Mouse (Mus musculus): ENCODE results near the gene Nans. TPM values are rescaled to one million over a fixed set of nuclear protein-coding genes. Genes with fewer than 3 reads are reported as not detected.

Nans gene
- polyA plus RNA-seq, 1 experiment from 2014 or later: 74.0 TPM

- Histone ChIP-seq H3K36me3 (ENCODE audit: poor library complexity, severe bottlenecking) (no peaks in the 10 kb centered on the region), H3K27me3 (peaks cover 45% of the 10 kb centered on the region), H3K4me2 (no peak overlapping the region), H3K9me3 (replicated peaks) (no peaks in the 10 kb centered on the region; the same call in 1 of the 2 replicates), H3K4me1 (peaks cover 13% of the 10 kb centered on the region), H3K27ac (no peak overlapping the region), H3K4me3 (no peak overlapping the region), H3K9ac (no peak overlapping the region)
- WGBS: 77% methylated on average over 9 of the region's 9 CpGs
- no peak for ATAC-seq
Measured at GRCm38 (mm10) chr4:46539167-46539566, 50.1 kb downstream of the Nans start.

GRCm38 (mm10) chr4:46541707-46542106, 52.7 kb downstream of the Nans start:
- Histone ChIP-seq H3K27me3 (peaks cover 19% of the 10 kb centered on the region), H3K4me1 (0 out of 2 replicates have a peak, but pooled peaks cover 2% of the 10 kb centered on the region), H3K9ac (no peak overlapping the region), H3K4me3 (no peak overlapping the region), H3K27ac (no peak overlapping the region), H3K36me3 (ENCODE audit: poor library complexity, severe bottlenecking) (no peaks in the 10 kb centered on the region), H3K9me3 (replicated peaks) (no peaks in the 10 kb centered on the region; the same call in 1 of the 2 replicates), H3K4me2 (no peak overlapping the region)
- no peak for ATAC-seq
- 45% methylated on average over 9 of the region's 9 CpGs for WGBS

- WGBS: 93% methylated on average over 13 of the region's 13 CpGs
- Histone ChIP-seq H3K9me3 (replicated peaks) (no peaks in the 10 kb centered on the region; the same call in 1 of the 2 replicates), H3K4me1 (0 out of 2 replicates have a peak, but pooled peaks cover 7% of the 10 kb centered on the region), H3K36me3 (ENCODE audit: poor library complexity, severe bottlenecking) (no peaks in the 10 kb centered on the region), H3K9ac (no peak overlapping the region), H3K4me2 (no peak overlapping the region), H3K27me3 (peaks cover 2% of the 10 kb centered on the region; the same call in 1 of the 2 replicates), H3K4me3 (no peak overlapping the region), H3K27ac (no peak overlapping the region)
- no peak for ATAC-seq
Measured at GRCm38 (mm10) chr4:46543366-46544050, 54.5 kb downstream of the Nans start.

- Histone ChIP-seq H3K9me3 (replicated peaks) (no peaks in the 10 kb centered on the region; the same call in 1 of the 2 replicates), H3K27me3 (no peaks in the 10 kb centered on the region), H3K4me1 (0 out of 2 replicates have a peak, but pooled peaks cover 7% of the 10 kb centered on the region), H3K27ac (no peak overlapping the region), H3K9ac (no peak overlapping the region), H3K4me3 (no peak overlapping the region), H3K36me3 (ENCODE audit: poor library complexity, severe bottlenecking) (no peaks in the 10 kb centered on the region), H3K4me2 (no peak overlapping the region)
- 21% methylated on average over 1 of the region's 1 CpGs for WGBS
- no peak for ATAC-seq
Measured at GRCm38 (mm10) chr4:46544313-46544712, 55.3 kb downstream of the Nans start.

- H3K27ac ChIP-seq: no peak overlapping the region
- WGBS: 11% methylated on average over 9 of the region's 9 CpGs
- no peak overlapping the region for H3K9ac ChIP-seq
- ATAC-seq: no peak
- no peaks in the 10 kb centered on the region; the same call in 1 of the 2 replicates for H3K9me3 ChIP-seq (replicated peaks)
- no peaks in the 10 kb centered on the region for H3K27me3 ChIP-seq
- H3K4me3 ChIP-seq: no peak overlapping the region
- 0 out of 2 replicates have a peak, but pooled peaks cover 7% of the 10 kb centered on the region for H3K4me1 ChIP-seq
- H3K36me3 ChIP-seq (ENCODE audit: poor library complexity, severe bottlenecking): no peaks in the 10 kb centered on the region
- no peak overlapping the region for H3K4me2 ChIP-seq
Measured at GRCm38 (mm10) chr4:46545498-46545897, 56.5 kb downstream of the Nans start.

GRCm38 (mm10) chr4:46546709-46547108, 57.7 kb downstream of the Nans start:
- Histone ChIP-seq H3K4me1 (0 out of 2 replicates have a peak, but pooled peaks cover 7% of the 10 kb centered on the region), H3K4me3 (no peak overlapping the region), H3K27me3 (no peaks in the 10 kb centered on the region), H3K4me2 (no peak overlapping the region), H3K9me3 (replicated peaks) (no peaks in the 10 kb centered on the region; the same call in 1 of the 2 replicates), H3K27ac (no peak overlapping the region), H3K36me3 (ENCODE audit: poor library complexity, severe bottlenecking) (no peaks in the 10 kb centered on the region), H3K9ac (no peak overlapping the region)
- ATAC-seq: no peak
- 46% methylated on average over 6 of the region's 6 CpGs for WGBS

GRCm38 (mm10) chr4:46549979-46550378, 60.9 kb downstream of the Nans start:
- 79% methylated on average over 9 of the region's 10 CpGs for WGBS
- Histone ChIP-seq H3K4me3 (no peak overlapping the region), H3K27me3 (no peaks in the 10 kb centered on the region), H3K4me1 (peaks cover 7% of the 10 kb centered on the region; the same call in 1 of the 2 replicates), H3K27ac (no peak overlapping the region), H3K9ac (no peak overlapping the region), H3K36me3 (ENCODE audit: poor library complexity, severe bottlenecking) (no peaks in the 10 kb centered on the region), H3K4me2 (no peak overlapping the region), H3K9me3 (replicated peaks) (no peaks in the 10 kb centered on the region)
- no peak for ATAC-seq

- no peak for ATAC-seq
Measured at GRCm38 (mm10) chr4:46550406-46550805, 61.4 kb downstream of the Nans start.

More at GRCm38 (mm10) chr4:46550406-46550805, 61.4 kb downstream of the Nans start:
- Histone ChIP-seq H3K4me2 (no peak overlapping the region), H3K27ac (no peak overlapping the region), H3K27me3 (no peaks in the 10 kb centered on the region), H3K9ac (no peak overlapping the region), H3K9me3 (replicated peaks) (no peaks in the 10 kb centered on the region), H3K4me1 (peaks cover 7% of the 10 kb centered on the region; the same call in 1 of the 2 replicates), H3K4me3 (no peak overlapping the region), H3K36me3 (ENCODE audit: poor library complexity, severe bottlenecking) (no peaks in the 10 kb centered on the region)
- WGBS: 54% methylated on average over 8 of the region's 8 CpGs

Other genes with a start within 250 kb of the Nans start
- not detected in 2 replicates for gene Foxe1, start 145.6 kb upstream of the Nans start, polyA plus RNA-seq (2015; fragmentation: Nextera tagmentation; extraction: Ambion mirVana)
- gene Trmo, start 99.8 kb upstream of the Nans start, polyA plus RNA-seq (2015; fragmentation: Nextera tagmentation; extraction: Ambion mirVana): 11.1 and 11.4 TPM in 2 replicates
- gene Hemgn, start 75.7 kb upstream of the Nans start, polyA plus RNA-seq (2015; fragmentation: Nextera tagmentation; extraction: Ambion mirVana): 0.09 and 0.77 TPM in 2 replicates
- gene Anp32b, start 38.3 kb upstream of the Nans start, polyA plus RNA-seq (2015; fragmentation: Nextera tagmentation; extraction: Ambion mirVana): 210 and 214 TPM in 2 replicates
- 0.30 and 0.43 TPM in 2 replicates for gene Trim14, start 46.9 kb downstream of the Nans start, polyA plus RNA-seq (2015; fragmentation: Nextera tagmentation; extraction: Ambion mirVana)
- 1.8 TPM in 2 replicates for gene Coro2a, start 113.0 kb downstream of the Nans start, polyA plus RNA-seq (2015; fragmentation: Nextera tagmentation; extraction: Ambion mirVana)
- gene Tbc1d2, start 161.0 kb downstream of the Nans start, polyA plus RNA-seq (2015; fragmentation: Nextera tagmentation; extraction: Ambion mirVana): 0.50 and 0.74 TPM in 2 replicates

Measured in forebrain, embryonic 13.5 days (tissue).